Mouse (Mus musculus) urinary bladder, adult 18-20 months (tissue): Measurements from ENCODE around the gene Gm10837.

Experiments
- DNase-seq, 2 experiments: peaks; one replicate each; pipeline ENCODE4 v3.0.0; 2022; ENCODE audit warnings: low spot score in 2 of 2, mixed read lengths in 2 of 2

The Gm10837 gene

GRCm38 (mm10) chr14:122464763-122465741, 25.3 kb upstream of the Gm10837 start, which contains the start of gene Zic5:
Zic5 (minus strand) TSS chr14:122465677.
- DNase-seq = no peak

DNA sequence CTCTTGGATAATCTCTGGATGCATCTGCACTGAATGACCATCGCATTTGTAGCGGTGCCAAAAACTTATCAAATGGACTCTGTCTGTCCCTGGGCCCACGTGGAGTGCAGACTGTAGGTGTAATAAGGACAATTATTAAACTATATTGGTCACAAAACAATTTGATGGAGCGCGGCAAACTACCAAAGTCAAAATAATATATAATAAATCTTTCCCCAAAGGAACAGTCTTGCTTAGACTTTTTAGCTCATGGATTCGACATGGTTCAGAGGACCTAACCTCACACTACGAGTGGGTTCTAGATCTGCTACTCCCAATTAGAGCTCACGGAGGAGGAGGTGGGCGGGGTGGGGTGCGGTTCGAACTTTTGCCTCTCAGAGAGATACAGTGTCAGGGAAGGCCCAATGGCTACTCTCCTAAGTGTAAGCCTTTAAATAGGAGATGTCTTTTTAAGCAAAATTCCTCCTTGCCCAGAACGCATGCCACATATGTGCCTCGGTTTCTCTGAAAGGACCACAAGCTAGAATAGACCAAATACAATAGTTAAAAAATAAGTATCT, 24.4 kb upstream of the Gm10837 start:
- no peak for DNase-seq

DNA sequence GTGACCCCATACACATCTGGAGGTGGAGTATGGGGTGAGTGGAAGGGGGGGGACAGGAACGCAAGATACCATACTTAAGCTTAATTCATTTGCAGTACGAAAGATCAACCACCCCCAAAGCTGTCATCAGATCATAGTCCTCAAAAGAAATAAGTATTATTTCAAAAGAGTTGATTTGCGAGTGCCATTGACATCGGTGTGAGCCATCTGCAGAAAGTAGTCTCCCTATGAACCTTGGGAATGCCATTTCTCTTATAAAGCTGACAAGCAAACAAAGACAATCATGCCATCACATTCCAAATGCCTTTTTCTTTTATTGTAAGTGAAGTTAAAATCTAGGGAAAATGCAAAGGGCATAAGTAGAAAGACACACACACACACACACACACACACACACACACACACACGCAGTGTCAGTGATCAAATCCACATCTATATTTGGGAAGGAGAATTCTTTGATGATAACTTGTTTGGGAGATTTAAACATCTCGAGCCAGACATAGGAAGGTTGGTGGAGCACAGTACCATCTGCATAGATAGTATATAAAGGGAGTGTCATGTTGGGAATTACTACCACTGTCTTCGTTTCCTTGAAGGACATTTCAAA, 23.5 kb upstream of the Gm10837 start:
- DNase-seq = no peak

DNA sequence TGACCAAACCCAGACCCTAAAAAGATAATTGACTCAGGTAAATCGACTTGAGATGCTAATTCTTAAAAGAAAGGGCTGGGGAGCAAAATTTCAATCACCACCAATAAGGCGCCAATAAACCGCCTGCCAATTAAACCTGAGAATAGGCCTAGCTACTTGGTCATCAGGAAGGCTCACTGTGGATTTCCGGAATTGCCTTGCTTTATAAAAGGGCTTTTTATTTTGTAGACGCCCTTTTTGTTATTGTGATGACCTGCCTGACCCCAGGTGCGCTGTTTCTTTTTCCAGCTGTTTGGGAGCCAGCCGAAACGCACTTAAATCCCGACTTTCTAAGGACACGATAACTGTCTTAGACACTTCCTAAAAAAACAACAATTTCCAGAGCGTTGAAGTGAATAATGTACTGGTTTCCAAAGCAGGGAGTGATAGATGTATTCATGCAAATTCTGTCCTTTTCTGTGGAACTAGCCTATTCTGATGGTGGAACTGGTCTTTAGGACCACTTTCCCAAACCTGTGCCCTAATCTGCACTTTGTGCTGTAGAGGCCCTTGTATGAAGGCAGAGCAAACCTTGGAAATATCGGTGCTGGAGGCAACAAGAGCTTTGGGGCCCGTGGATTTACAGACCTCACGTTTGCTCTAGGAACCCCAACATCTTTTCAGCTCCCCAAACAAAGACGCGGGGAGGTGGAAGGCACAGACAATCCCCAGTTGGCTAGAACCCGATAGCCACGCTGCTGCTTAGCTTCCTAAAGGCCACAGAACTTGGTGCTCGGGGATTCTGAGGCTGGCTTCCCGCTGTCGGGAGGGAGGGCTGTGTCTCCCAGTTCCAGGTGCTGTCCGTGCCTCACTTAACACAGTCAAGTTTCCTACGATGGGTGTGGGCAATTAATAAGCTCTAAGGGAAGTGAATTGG, 22.2 kb upstream of the Gm10837 start:
- DNase-seq = no peak

DNA sequence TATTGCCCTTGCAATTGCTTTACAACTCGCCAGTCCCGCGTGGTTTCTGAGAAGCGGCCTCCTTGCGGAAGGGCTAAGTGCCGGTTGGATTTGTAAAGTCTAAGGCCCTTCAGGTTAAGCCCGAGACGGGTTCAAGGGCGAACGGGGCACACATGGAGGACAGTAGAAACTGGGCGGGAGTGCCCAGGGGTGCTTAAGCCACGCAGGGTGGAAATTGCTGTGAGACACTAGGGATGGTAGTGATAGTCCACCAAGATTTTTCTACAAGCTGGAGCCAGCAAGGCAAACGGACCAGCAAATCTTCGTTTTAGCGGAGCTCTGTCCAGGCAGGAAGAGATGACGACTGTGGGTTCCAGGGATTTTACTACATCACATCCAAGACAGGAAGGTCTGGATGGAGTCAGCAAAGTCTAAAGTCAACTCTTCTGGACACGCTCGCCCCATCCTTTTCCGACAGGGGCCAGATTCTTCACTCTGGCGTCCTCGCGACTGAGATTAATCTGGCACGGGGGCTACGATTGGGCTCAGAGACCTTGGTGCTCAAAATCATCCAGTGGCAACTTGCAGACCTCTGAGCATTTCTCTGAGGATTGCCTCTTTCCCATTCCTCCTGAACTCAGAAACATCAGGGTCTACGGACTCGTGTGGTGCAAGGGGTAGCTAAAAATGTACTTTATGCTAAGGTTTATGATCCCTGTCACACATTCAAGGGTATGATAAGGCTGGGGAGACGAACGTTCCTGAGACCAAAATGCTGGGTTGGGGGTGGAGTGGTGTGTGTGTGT, 21.2 kb upstream of the Gm10837 start:
- DNase-seq = no peak

GRCm38 (mm10) chr14:122471449-122472085, 18.8 kb upstream of the Gm10837 start:
- DNase-seq = no peak

DNA sequence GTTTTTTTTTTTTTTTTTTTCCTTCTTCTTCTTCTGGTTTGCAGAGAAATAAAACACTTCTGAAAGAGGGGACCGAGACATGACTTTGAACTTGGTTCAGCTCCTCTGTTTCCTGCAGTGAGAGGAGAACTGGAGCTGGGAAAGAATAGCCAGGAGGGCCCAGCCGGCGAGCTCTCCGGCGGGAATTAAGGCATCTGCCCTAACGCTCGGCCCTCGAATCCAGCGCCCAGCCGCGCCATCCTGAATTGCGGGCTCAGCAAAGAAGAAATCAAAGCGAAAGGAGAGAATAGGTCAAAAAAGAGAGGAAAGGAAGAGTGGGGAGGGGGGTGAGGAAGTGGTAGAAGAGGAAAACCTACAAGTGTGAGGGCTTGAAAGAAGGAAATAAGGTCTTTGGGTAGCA, 18.2 kb upstream of the Gm10837 start:
- DNase-seq = no peak

DNA sequence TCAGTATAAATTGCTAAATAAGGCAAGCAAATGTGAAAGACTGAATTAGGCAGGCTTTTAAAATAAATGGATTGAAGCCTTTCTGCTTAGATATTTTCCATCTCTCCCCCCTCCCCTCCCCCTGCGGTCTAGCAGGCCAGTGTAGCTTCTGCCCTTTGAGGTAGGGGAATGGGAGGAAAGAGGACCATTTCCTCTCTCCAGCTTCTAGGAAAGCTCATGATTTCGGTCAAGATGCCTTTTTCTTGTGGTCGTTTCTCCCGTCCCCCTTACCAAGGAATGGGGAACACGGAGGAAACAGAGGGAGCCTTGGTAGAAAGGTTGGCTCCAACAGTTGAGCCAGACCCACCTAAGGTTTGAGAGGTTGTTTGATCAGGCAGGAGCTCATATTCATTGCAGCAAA, 17.7 kb upstream of the Gm10837 start:
- DNase-seq = no peak

DNA sequence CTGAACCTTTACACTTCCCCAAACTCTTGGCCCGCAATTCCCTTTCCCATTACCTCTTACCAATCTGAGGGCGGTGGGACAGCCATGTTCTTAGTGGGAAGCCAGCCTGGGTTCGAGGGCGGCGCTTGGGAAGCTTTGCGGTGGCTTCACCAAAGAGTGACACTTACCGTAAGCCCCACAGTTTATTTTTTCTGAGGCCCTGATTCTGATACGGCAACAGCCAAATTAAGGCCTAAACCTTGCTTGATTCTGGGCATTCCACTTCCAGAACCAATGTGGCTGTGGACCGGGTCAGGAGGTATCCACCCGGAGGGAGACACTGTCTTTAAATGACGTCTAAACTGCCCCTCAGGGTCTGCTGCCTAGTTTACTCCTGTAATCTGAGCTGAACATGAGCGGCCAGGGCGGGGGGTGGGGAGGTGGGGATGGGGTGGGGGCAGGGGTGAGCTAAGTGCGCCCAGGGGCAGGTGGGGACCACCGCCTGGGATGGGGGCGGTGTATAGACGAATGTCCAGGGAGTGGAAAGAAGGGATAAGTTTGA, 17.1 kb upstream of the Gm10837 start:
- DNase-seq = no peak

GRCm38 (mm10) chr14:122474041-122474890, 16.1 kb upstream of the Gm10837 start:
- no peak for DNase-seq

GRCm38 (mm10) chr14:122474891-122475556, 15.4 kb upstream of the Gm10837 start, which contains the start of gene Zic2:
Zic2 (plus strand) TSS chr14:122475435.
- no peak for DNase-seq

- no peak for DNase-seq
These were observed 14.8 kb upstream of the Gm10837 start for GRCm38 (mm10) chr14:122475557-122476040.

- DNase-seq = no peak
These were observed 14.2 kb upstream of the Gm10837 start for GRCm38 (mm10) chr14:122476041-122476821.

DNA sequence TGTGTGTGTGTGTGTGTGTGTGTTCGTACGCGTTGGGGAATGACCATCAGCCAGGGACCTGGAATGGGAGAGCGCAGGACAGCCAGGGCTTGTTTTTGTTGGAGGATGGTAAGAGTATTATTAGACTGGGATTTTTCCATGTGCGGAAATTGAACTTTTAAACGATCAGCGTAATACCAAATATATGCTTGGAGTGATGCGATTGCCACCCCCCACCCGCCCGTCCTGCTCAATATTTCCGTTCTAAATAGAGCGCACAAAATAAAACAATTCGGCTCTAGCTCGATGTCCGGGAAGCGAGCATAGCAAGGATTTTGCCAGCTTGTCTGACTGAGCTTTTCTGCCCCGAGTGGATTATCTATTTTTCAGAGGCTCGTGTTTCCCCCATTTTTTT, 13.6 kb upstream of the Gm10837 start:
- no peak for DNase-seq

- no peak for DNase-seq
These were observed 13.1 kb upstream of the Gm10837 start for GRCm38 (mm10) chr14:122477261-122477671.

- no peak for DNase-seq
These were observed 12.3 kb upstream of the Gm10837 start for GRCm38 (mm10) chr14:122477971-122478573.

DNA sequence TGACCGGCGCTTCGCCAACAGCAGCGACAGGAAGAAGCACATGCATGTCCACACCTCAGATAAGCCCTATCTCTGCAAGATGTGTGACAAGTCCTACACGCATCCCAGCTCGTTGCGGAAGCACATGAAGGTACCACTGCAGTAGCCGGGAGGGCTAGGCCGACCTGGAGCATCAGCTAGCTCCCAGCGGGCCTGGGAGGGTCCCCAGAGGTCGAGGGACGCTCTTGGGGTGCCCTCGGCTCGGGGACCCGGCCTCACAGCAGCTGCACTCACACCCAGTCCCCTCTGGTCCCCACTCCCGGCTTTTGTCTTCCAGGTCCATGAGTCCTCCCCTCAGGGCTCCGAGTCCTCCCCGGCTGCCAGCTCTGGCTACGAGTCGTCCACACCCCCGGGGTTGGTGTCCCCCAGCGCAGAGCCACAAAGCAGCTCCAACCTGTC, 11.8 kb upstream of the Gm10837 start:
- DNase-seq = no peak
